Mouse (Mus musculus): Measurements from ENCODE around the gene Baz2b.

Gene Baz2b

GRCm38 (mm10) chr2:60044988-60045387 lies 164.7 kb downstream of the Baz2b start:
- no peak for DNase-seq

GRCm38 (mm10) chr2:60044540-60044939 lies 165.1 kb downstream of the Baz2b start:
- DNase-seq, result no peak

- no peak for DNase-seq
Observed at GRCm38 (mm10) chr2:60042699-60043098, 166.9 kb downstream of the Baz2b start.

GRCm38 (mm10) chr2:60041485-60042274 lies 168.0 kb downstream of the Baz2b start:
- DNase-seq, result no peak

GRCm38 (mm10) chr2:60040162-60040561 lies 169.5 kb downstream of the Baz2b start:
- DNase-seq, result no peak

GRCm38 (mm10) chr2:60037011-60037551 lies 172.6 kb downstream of the Baz2b start:
- peak; percentile 25 to 51 for DNase-seq

GRCm38 (mm10) chr2:60036361-60036760 lies 173.3 kb downstream of the Baz2b start:
- no peak for DNase-seq

GRCm38 (mm10) chr2:60030991-60031390 lies 178.6 kb downstream of the Baz2b start:
- DNase-seq, result no peak

GRCm38 (mm10) chr2:60029020-60029419 lies 180.6 kb downstream of the Baz2b start:
- no peak for DNase-seq

GRCm38 (mm10) chr2:60027166-60027565 lies 182.5 kb downstream of the Baz2b start:
- no peak for DNase-seq

GRCm38 (mm10) chr2:60026554-60026953 lies 183.1 kb downstream of the Baz2b start:
- DNase-seq, result no peak

GRCm38 (mm10) chr2:60023777-60024176 lies 185.9 kb downstream of the Baz2b start:
- no peak for DNase-seq

GRCm38 (mm10) chr2:60021556-60021955 lies 188.1 kb downstream of the Baz2b start:
- no peak for DNase-seq

- DNase-seq, result no peak
Observed at GRCm38 (mm10) chr2:60021138-60021537, 188.5 kb downstream of the Baz2b start.

- no peak for DNase-seq
Observed at GRCm38 (mm10) chr2:60019546-60020250, 189.9 kb downstream of the Baz2b start.

- DNase-seq, result peak; percentile 25 to 27
Observed at GRCm38 (mm10) chr2:60018875-60019501, 190.7 kb downstream of the Baz2b start.

- no peak for DNase-seq
Observed at GRCm38 (mm10) chr2:60011526-60011925, 198.1 kb downstream of the Baz2b start.

GRCm38 (mm10) chr2:60003665-60004045 lies 206.0 kb downstream of the Baz2b start:
- no peak for DNase-seq

- DNase-seq, result no peak
Observed at GRCm38 (mm10) chr2:60003038-60003664, 206.5 kb downstream of the Baz2b start.

GRCm38 (mm10) chr2:60000268-60000667 lies 209.4 kb downstream of the Baz2b start:
- no peak for DNase-seq

- peak in 1 of 2 experiments; percentile 33 for DNase-seq
Observed at GRCm38 (mm10) chr2:59997479-59998228, 212.0 kb downstream of the Baz2b start.

GRCm38 (mm10) chr2:59996911-59997310 lies 212.7 kb downstream of the Baz2b start:
- DNase-seq, result no peak

All from lung, postnatal 4 days (tissue).